Mouse (Mus musculus): ENCODE measurements around the gene Sept14. TPM values are rescaled to one million over a fixed set of nuclear protein-coding genes. Genes with fewer than 3 reads are reported as not detected.

Sept14 gene
- not detected for polyA plus RNA-seq (2017; shearing (Covaris generic))

GRCm38 (mm10) chr5:129708412-129708811 is at the start of gene Sept14:
Gene Sept14, minus strand, starts transcription at chr5:129708512.

GRCm38 (mm10) chr5:129724834-129725773 is 16.8 kb upstream of the Sept14 start, which contains the start of gene Nipsnap2:
Gene Nipsnap2, plus strand, starts transcription at chr5:129725063.

GRCm38 (mm10) chr5:129715326-129715861 is 7.1 kb upstream of the Sept14 start, which contains the start of gene Mrps17:
Gene Mrps17, plus strand, starts transcription at chr5:129715497.

GRCm38 (mm10) chr5:129670036-129670458 is 38.3 kb downstream of the Sept14 start, which contains the start of gene Zfp11:
Gene Zfp11, minus strand, starts transcription at chr5:129670099.

Other genes starting within 250 kb of the Sept14 start
- 41.3 TPM for gene Sfswap, start 207.3 kb downstream of the Sept14 start, polyA plus RNA-seq (2017; shearing (Covaris generic))
- gene Mmp17, start 124.3 kb downstream of the Sept14 start, polyA plus RNA-seq (2017; shearing (Covaris generic)) = 0.15 TPM
- 4.8 TPM for gene Zfp11, start 38.4 kb downstream of the Sept14 start, polyA plus RNA-seq (2017; shearing (Covaris generic))
- gene Mrps17, start 7.0 kb upstream of the Sept14 start, polyA plus RNA-seq (2017; shearing (Covaris generic)) = 117 TPM
- gene Nipsnap2, start 16.6 kb upstream of the Sept14 start, polyA plus RNA-seq (2017; shearing (Covaris generic)) = 25.4 TPM
- 72.7 TPM for gene Psph, start 78.9 kb upstream of the Sept14 start, polyA plus RNA-seq (2017; shearing (Covaris generic))
- 23.5 TPM for gene Sumf2, start 138.5 kb upstream of the Sept14 start, polyA plus RNA-seq (2017; shearing (Covaris generic))
- 519 TPM for gene Chchd2, start 179.0 kb upstream of the Sept14 start, polyA plus RNA-seq (2017; shearing (Covaris generic))
- 2.2 TPM for gene Zbed5, start 187.2 kb upstream of the Sept14 start, polyA plus RNA-seq (2017; shearing (Covaris generic))
- 0.17 TPM for gene Phkg1, start 190.0 kb upstream of the Sept14 start, polyA plus RNA-seq (2017; shearing (Covaris generic))
- gene Nupr1l, start 200.0 kb upstream of the Sept14 start, polyA plus RNA-seq (2017; shearing (Covaris generic)) = 0.66 TPM
- gene Vkorc1l1, start 233.5 kb upstream of the Sept14 start, polyA plus RNA-seq (2017; shearing (Covaris generic)) = 7.3 TPM